Mouse (Mus musculus) midbrain, embryonic 13.5 days (tissue): ENCODE measurements around the gene Cotl1. TPM values are rescaled to one million over a fixed set of nuclear protein-coding genes. Genes with fewer than 3 reads are reported as not detected.

Source experiments
- polyA plus RNA-seq: library from polyadenylated mRNA; unstranded; fragments of >200 nt; fragmentation: Nextera tagmentation; extraction: Ambion mirVana; gene quantifications from 2 replicates; pipeline ENCODE4 v1.2.1, GENCODE M21; 2015

The Cotl1 gene
- polyA plus RNA-seq, 1 experiment from 2014 or later: 105 TPM

Other genes starting within 250 kb of the Cotl1 start
- 14.9 and 15.1 TPM in 2 replicates for gene Taf1c, start 235.3 kb downstream of the Cotl1 start, polyA plus RNA-seq
- gene Adad2, start 227.8 kb downstream of the Cotl1 start, polyA plus RNA-seq: not detected in 2 replicates
- 0.08 and 0.47 TPM in 2 replicates for gene Kcng4, start 204.9 kb downstream of the Cotl1 start, polyA plus RNA-seq
- 2.0 and 2.1 TPM in 2 replicates for gene Wfdc1, start 174.2 kb downstream of the Cotl1 start, polyA plus RNA-seq
- not detected in 2 replicates for gene Atp2c2, start 140.5 kb downstream of the Cotl1 start, polyA plus RNA-seq
- 10.9 and 11.0 TPM in 2 replicates for gene Tldc1, start 62.1 kb downstream of the Cotl1 start, polyA plus RNA-seq
- gene Klhl36, start 21.7 kb upstream of the Cotl1 start, polyA plus RNA-seq: 12.7 and 13.0 TPM in 2 replicates
- gene Usp10, start 69.8 kb upstream of the Cotl1 start, polyA plus RNA-seq: 130 and 137 TPM in 2 replicates
- 4.4 and 10.3 TPM in 2 replicates for gene Gm20388, start 70.3 kb upstream of the Cotl1 start, polyA plus RNA-seq
- gene Crispld2, start 151.9 kb upstream of the Cotl1 start, polyA plus RNA-seq: 1.9 and 2.1 TPM in 2 replicates